In the genomic region with DNA sequence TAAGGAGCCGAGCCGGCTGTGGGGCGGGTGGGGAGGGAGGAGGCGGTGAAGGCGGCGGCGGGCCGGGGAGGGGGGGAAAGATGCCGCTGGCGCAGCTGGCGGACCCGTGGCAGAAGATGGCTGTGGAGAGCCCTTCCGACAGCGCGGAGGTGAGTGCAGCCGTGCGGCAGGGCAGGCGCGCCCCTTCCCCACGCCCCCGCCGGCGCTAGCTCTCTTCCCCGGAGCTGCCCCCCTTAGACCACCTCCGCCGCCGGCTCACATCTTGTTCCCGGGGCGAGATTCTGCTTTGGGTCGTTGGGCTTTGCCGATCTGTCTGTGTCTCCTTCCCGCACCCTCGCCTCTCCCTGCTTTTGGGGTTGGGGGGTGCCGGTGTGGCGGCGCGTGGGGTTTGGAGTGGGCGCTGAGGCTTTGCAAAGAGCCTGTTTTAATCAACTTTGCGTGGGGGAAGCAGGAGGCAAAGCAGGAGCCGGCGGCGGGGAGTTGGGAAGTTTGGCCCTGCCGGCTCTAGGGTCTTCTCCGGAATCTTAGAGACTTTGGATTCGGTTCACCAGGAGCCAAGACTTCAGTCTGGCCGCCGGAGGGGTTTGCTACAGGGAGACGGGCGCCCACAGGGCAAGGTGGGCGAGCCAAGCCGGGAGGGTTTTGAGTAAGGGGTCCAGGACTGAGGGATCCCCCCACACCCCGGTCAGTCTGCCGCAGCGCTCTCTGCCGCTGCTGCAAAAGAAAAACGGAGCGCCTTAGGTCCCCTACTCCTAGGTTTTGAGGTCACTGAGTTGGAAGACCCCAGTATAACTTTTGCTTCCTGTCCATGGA, we compare ENCODE assay signal across 8 mouse cellular contexts. TPM values are rescaled to one million over a fixed set of nuclear protein-coding genes. Genes with fewer than 3 reads are reported as not detected.
DNase-seq lines count a peak whose midpoint lies in the region; ATAC-seq lines count a peak whose summit lies in the region.

No protein-coding gene starts in this region.

- H3K27ac ChIP-seq in embryonic facial prominence, embryonic 11.5 days (replicated peaks; ENCODE audit: low read depth, low read length): peak overlapping the region; percentile 81
- peak overlapping the region; percentile 94 for H3K27ac ChIP-seq in heart, embryonic 15.5 days
- H3K27ac ChIP-seq in midbrain, embryonic 14.5 days (replicated peaks; ENCODE audit: low read depth, low read length): peak overlapping the region; percentile 87
- peak overlapping the region; percentile 88 for H3K27ac ChIP-seq in stomach, embryonic 15.5 days

- no peaks in the 10 kb centered on the region for H3K27me3 ChIP-seq in embryonic facial prominence, embryonic 11.5 days (ENCODE audit: control insufficient read depth, insufficient read depth, low read length)
- no peaks in the 10 kb centered on the region for H3K27me3 ChIP-seq in heart, embryonic 15.5 days
- no peaks in the 10 kb centered on the region for H3K27me3 ChIP-seq in midbrain, embryonic 14.5 days (ENCODE audit: control insufficient read depth, insufficient read depth, low read length)
- no peaks in the 10 kb centered on the region for H3K27me3 ChIP-seq in stomach, embryonic 15.5 days (replicated peaks)

- H3K4me2 ChIP-seq in embryonic facial prominence, embryonic 11.5 days (ENCODE audit: low read depth, low read length): peak overlapping the region; percentile 44
- H3K4me2 ChIP-seq in heart, embryonic 15.5 days: peak overlapping the region; percentile 71
- H3K4me2 ChIP-seq in midbrain, embryonic 14.5 days (ENCODE audit: low read length): peak overlapping the region; percentile 63
- H3K4me2 ChIP-seq in stomach, embryonic 15.5 days: peak overlapping the region; percentile 54

- H3K9me3 ChIP-seq in embryonic facial prominence, embryonic 11.5 days (replicated peaks; ENCODE audit: control insufficient read depth, low read length): no peaks in the 10 kb centered on the region
- H3K9me3 ChIP-seq in heart, embryonic 15.5 days (replicated peaks): no peaks in the 10 kb centered on the region
- H3K9me3 ChIP-seq in midbrain, embryonic 14.5 days (ENCODE audit: control insufficient read depth, low read length): no peaks in the 10 kb centered on the region
- no peaks in the 10 kb centered on the region for H3K9me3 ChIP-seq in stomach, embryonic 15.5 days

- peak overlapping the region; percentile 72 for H3K9ac ChIP-seq in embryonic facial prominence, embryonic 11.5 days (replicated peaks; ENCODE audit: low read length)
- peak overlapping the region; percentile 77 for H3K9ac ChIP-seq in heart, embryonic 15.5 days
- H3K9ac ChIP-seq in midbrain, embryonic 14.5 days (replicated peaks; ENCODE audit: low read length): peak overlapping the region; percentile 61
- H3K9ac ChIP-seq in stomach, embryonic 15.5 days: peak overlapping the region; percentile 60

- 15% methylated on average over 35 of the region's 57 CpGs for WGBS in embryonic facial prominence, embryonic 11.5 days
- 7% methylated on average over 38 of the region's 57 CpGs for WGBS in heart, embryonic 15.5 days
- 19% methylated on average over 53 of the region's 57 CpGs for WGBS in midbrain, embryonic 14.5 days
- WGBS in stomach, embryonic 15.5 days: 15% methylated on average over 55 of the region's 57 CpGs

- H3K4me3 ChIP-seq in embryonic facial prominence, embryonic 11.5 days (ENCODE audit: low read depth, low read length): peak overlapping the region; percentile 60
- H3K4me3 ChIP-seq in heart, embryonic 15.5 days: peak overlapping the region; percentile 74
- peak overlapping the region; percentile 59 for H3K4me3 ChIP-seq in midbrain, embryonic 14.5 days (replicated peaks; ENCODE audit: low read depth, low read length)
- peak overlapping the region; percentile 62 for H3K4me3 ChIP-seq in stomach, embryonic 15.5 days (replicated peaks)

- H3K4me1 ChIP-seq in embryonic facial prominence, embryonic 11.5 days (ENCODE audit: control insufficient read depth, insufficient read depth, low read length): no peaks in the 10 kb centered on the region
- no peaks in the 10 kb centered on the region for H3K4me1 ChIP-seq in heart, embryonic 15.5 days (replicated peaks)
- H3K4me1 ChIP-seq in midbrain, embryonic 14.5 days (ENCODE audit: control insufficient read depth, insufficient read depth, low read length): no peaks in the 10 kb centered on the region
- no peaks in the 10 kb centered on the region for H3K4me1 ChIP-seq in stomach, embryonic 15.5 days

- peak; percentile 5 for DNase-seq in gastrocnemius, adult 18-20 months (ENCODE audit: low spot score)
- DNase-seq in gastrocnemius, postnatal 10 days: no peak
- DNase-seq in MN1 (ENCODE audit: low spot score): peak; percentile 10
- DNase-seq in embryonic facial prominence, embryonic 11.5 days (ENCODE audit: low spot score): peak; percentile 12
- peak; percentile 8 for DNase-seq in layer of hippocampus, adult 9-11 months
- peak; percentile 16 for DNase-seq in midbrain, embryonic 14.5 days

- H3K36me3 ChIP-seq in embryonic facial prominence, embryonic 11.5 days (replicated peaks; ENCODE audit: control insufficient read depth, insufficient read depth, low read depth, low read length): no peaks in the 10 kb centered on the region
- no peaks in the 10 kb centered on the region for H3K36me3 ChIP-seq in heart, embryonic 15.5 days
- no peaks in the 10 kb centered on the region for H3K36me3 ChIP-seq in midbrain, embryonic 14.5 days (ENCODE audit: control insufficient read depth, insufficient read depth, low read length)
- H3K36me3 ChIP-seq in stomach, embryonic 15.5 days: no peaks in the 10 kb centered on the region

- peak; percentile 30 for ATAC-seq in embryonic facial prominence, embryonic 11.5 days (replicated peaks; ENCODE audit: insufficient number of reproducible peaks, low FRiP score, low TSS enrichment, low read depth)
- 0 out of 2 replicates have a peak, but pooled peaks have one; percentile 6 for ATAC-seq in heart, embryonic 15.5 days (replicated peaks; ENCODE audit: insufficient number of reproducible peaks, insufficient read depth, low FRiP score, low read depth)
- no peak for ATAC-seq in midbrain, embryonic 14.5 days (ENCODE audit: low FRiP score, low TSS enrichment)
- peak; percentile 9; the same call in 1 of the 2 replicates for ATAC-seq in stomach, embryonic 15.5 days (ENCODE audit: insufficient read depth, low FRiP score, low read depth)

RNA-seq across cellular contexts. Expression of a gene that starts 46.1 kb away (rescaled TPM):
- total RNA-seq in gastrocnemius, adult 18-20 months (2021): 10 to 100 TPM; 47.9 to 55.1 TPM
- 10 to 100 TPM; 90.4 to 92.1 TPM for total RNA-seq in gastrocnemius, postnatal 10 days (2021)
- polyA plus RNA-seq in embryonic facial prominence, embryonic 11.5 days (2014; fragmentation: Nextera tagmentation; extraction: Ambion mirVana): 7.5 and 7.8 TPM in 2 replicates
- 5.3 and 5.9 TPM in 2 replicates for polyA plus RNA-seq in heart, embryonic 15.5 days (2015; fragmentation: Nextera tagmentation; extraction: Ambion mirVana)
- 6.7 and 7.5 TPM in 2 replicates for polyA plus RNA-seq in midbrain, embryonic 14.5 days (2014; fragmentation: Nextera tagmentation; extraction: Ambion mirVana)
- polyA plus RNA-seq in stomach, embryonic 15.5 days (2015; fragmentation: Nextera tagmentation; extraction: Ambion mirVana): 4.3 and 5.3 TPM in 2 replicates
